In genomic region chr6:120194963-120195362, GRCm38 (mm10) we compare ENCODE assay signal across 13 mouse cellular contexts.
DNase-seq lines count a peak whose midpoint lies in the region; ATAC-seq lines count a peak whose summit lies in the region.
"Had no signal": no experiment of that assay in that cellular context is flagged by ENCODE, and none has a peak within 500 bp of the region (broad histone marks: within the 10 kb centered on the region; RNA-seq: fewer than 3 reads in every experiment).

No protein-coding gene starts in this region.

- no peak overlapping the region for H3K4me3 ChIP-seq in heart, embryonic 12.5 days
- H3K4me3 ChIP-seq in embryonic facial prominence, embryonic 10.5 days = no peak overlapping the region
- H3K4me3 ChIP-seq: myocyte had no signal

- no peak overlapping the region for H3K9ac ChIP-seq in heart, embryonic 12.5 days
- H3K9ac ChIP-seq: liver, postnatal 0 days had no signal

- DNase-seq in heart, adult 11 months = peak; percentile 95
- peak; percentile 56 for DNase-seq in embryonic facial prominence, embryonic 10.5 days (ENCODE audit: low spot score)
- DNase-seq in kidney, postnatal 25 days = peak; percentile 60 to 79
- peak; percentile 85 for DNase-seq in lung, postnatal 36 days
- no peak for DNase-seq in embryo, embryonic 11 days
- no peak for DNase-seq in adrenal gland, adult (ENCODE audit: inconsistent age in 2 of 2, low spot score in 1 of 2)
- DNase-seq: cerebellum, adult 8-10 months; liver, postnatal 0 days; thymus, postnatal 14 days had no signal

- peaks cover 33% of the 10 kb centered on the region for H3K4me1 ChIP-seq in heart, embryonic 12.5 days (replicated peaks)
- peaks cover 44% of the 10 kb centered on the region for H3K4me1 ChIP-seq in embryonic facial prominence, embryonic 10.5 days

- ATAC-seq in heart, embryonic 12.5 days (ENCODE audit: insufficient number of reproducible peaks, low FRiP score) = no peak
- ATAC-seq in megakaryocyte, adult 5-6 weeks (ENCODE audit: poor library complexity, severe bottlenecking) = no peak
- ATAC-seq: intestine, embryonic 16.5 days; liver, postnatal 0 days had no signal

- no peak overlapping the region for H3K27ac ChIP-seq in heart, embryonic 12.5 days (ENCODE audit: poor library complexity, severe bottlenecking)
- no peak overlapping the region for H3K27ac ChIP-seq in embryonic facial prominence, embryonic 10.5 days (replicated peaks)

- 22% methylated on average over 7 of the region's 7 CpGs for WGBS in heart, embryonic 12.5 days
- 16% methylated on average over 7 of the region's 7 CpGs for WGBS in embryonic facial prominence, embryonic 10.5 days

- no peak overlapping the region for H3K4me2 ChIP-seq in heart, embryonic 12.5 days

- no peaks in the 10 kb centered on the region for H3K27me3 ChIP-seq in heart, embryonic 12.5 days (replicated peaks)
- H3K27me3 ChIP-seq in embryonic facial prominence, embryonic 10.5 days (replicated peaks; ENCODE audit: low read depth, poor library complexity, severe bottlenecking) = peaks cover 21% of the 10 kb centered on the region

- H3K9me3 ChIP-seq in heart, embryonic 12.5 days (replicated peaks) = no peaks in the 10 kb centered on the region
- H3K9me3 ChIP-seq in embryonic facial prominence, embryonic 10.5 days = no peaks in the 10 kb centered on the region

- no peaks in the 10 kb centered on the region for H3K36me3 ChIP-seq in heart, embryonic 12.5 days
- no peaks in the 10 kb centered on the region for H3K36me3 ChIP-seq in embryonic facial prominence, embryonic 10.5 days (replicated peaks)

Comparison
In these comparisons a context has a peak if more than half of its experiments do, and no peak if none do; other contexts are left out.
1. DNase-seq: peak in heart, adult 11 months (single experiment), embryonic facial prominence, embryonic 10.5 days (single experiment), kidney, postnatal 25 days (2 of 2) and lung, postnatal 36 days (single experiment); none in embryo, embryonic 11 days (single experiment) and adrenal gland, adult (0 of 2).